Mouse (Mus musculus) lung, postnatal 0 days (tissue): ENCODE measurements at regions not wholly inside any gene's neighbourhood (a gene's known extent, or its start where the extent isn't known, plus 50 kb on each side); places are given as distances from the start of the nearest gene placed in this dataset.
"Not testable (repeated sequence)": the region's sequence is repeated elsewhere in the genome, so short reads cannot be mapped to it uniquely, and the experiment has no call there.

Experiments
- ATAC-seq: fragments of 200-750 bp; cut with Nextera tagmentation; 2 replicates; pipeline ENCODE4 v1.8.0; 2017; ENCODE audit warnings: moderate library complexity
- DNase-seq: peaks from one replicate; pipeline ENCODE4 v3.0.0-alpha.2; 2016; ENCODE audit warnings: low spot score
- H3K27ac ChIP-seq: fragments of 300-500 bp; sonication (generic); 2 replicates; pipeline ENCODE4 v1.5.1; 2014; ENCODE audit warnings: antibody characterized with exemption, mild to moderate bottlenecking, low read length, mixed read lengths
- H3K27me3 ChIP-seq: fragments of 300-500 bp; sonication (generic); replicated peaks from 2 replicates; pipeline ENCODE4 v1.6.1; 2014; ENCODE audit warnings: low read length, mixed read lengths; ENCODE audit not compliant: insufficient read depth
- H3K36me3 ChIP-seq: fragments of 300-500 bp; sonication (generic); 2 replicates; pipeline ENCODE4 v1.6.1; 2014; ENCODE audit warnings: low read length, mixed read lengths; ENCODE audit not compliant: insufficient read depth
- H3K4me1 ChIP-seq: fragments of 300-500 bp; sonication (generic); 2 replicates; pipeline ENCODE4 v1.6.1; 2014; ENCODE audit warnings: antibody characterized with exemption, low read depth, low read length, mixed read lengths; ENCODE audit not compliant: insufficient read depth
- H3K4me2 ChIP-seq: fragments of 300-500 bp; sonication (generic); replicated peaks from 2 replicates; pipeline ENCODE4 v1.6.1; 2014; ENCODE audit warnings: low read depth, mild to moderate bottlenecking, low read length, moderate library complexity, mixed read lengths
- H3K4me3 ChIP-seq: fragments of 300-500 bp; sonication (generic); 2 replicates; pipeline ENCODE4 v1.5.1; 2014; ENCODE audit warnings: low read depth, low read length
- H3K9ac ChIP-seq: fragments of 300-500 bp; sonication (generic); replicated peaks from 2 replicates; pipeline ENCODE4 v1.6.1; 2014; ENCODE audit warnings: low read depth, mild to moderate bottlenecking
- H3K9me3 ChIP-seq: fragments of 300-500 bp; sonication (generic); 2 replicates; pipeline ENCODE4 v1.6.1; 2016; ENCODE audit warnings: low read length, mixed read lengths
- CTCF ChIP-seq: IDR thresholded peaks from 2 replicates; pipeline ENCODE4 v1.5.1; 2016; ENCODE audit warnings: antibody characterized with exemption, mild to moderate bottlenecking
- EP300 ChIP-seq: IDR thresholded peaks from 2 replicates; pipeline ENCODE4 v1.6.1; 2016; ENCODE audit warnings: antibody characterized with exemption, mild to moderate bottlenecking, control low read depth
- WGBS: fragments of 180-500 bp; shearing (Covaris S2); extraction: QIAGEN DNeasy Blood & Tissue Kit; methylation state at CpG from one replicate; pipeline ENCODE4 v1.1.7; 2014; 5-methylcytosine and 5-hydroxymethylcytosine counted together

- WGBS = 69% methylated on average over 6 of the region's 6 CpGs
- TF ChIP-seq EP300 = no peak
- H3K36me3 ChIP-seq = no peaks in the 10 kb centered on the region
- no peak overlapping the region for H3K9ac ChIP-seq
- H3K27ac ChIP-seq = peak overlapping the region; percentile 26; the same call in 1 of the 2 replicates
- no peaks in the 10 kb centered on the region for H3K27me3 ChIP-seq
- DNase-seq (peak; percentile 50), ATAC-seq (peak; percentile 58)
- no peak overlapping the region for H3K4me3 ChIP-seq
- no peaks in the 10 kb centered on the region for H3K4me1 ChIP-seq
- H3K9me3 ChIP-seq = no peaks in the 10 kb centered on the region
- no peak overlapping the region for H3K4me2 ChIP-seq
These were observed 272.3 kb upstream of the Hand2 start for GRCm38 (mm10) chr8:57048490-57048889.

GRCm38 (mm10) chr8:57048909-57049308 lies 271.9 kb upstream of the Hand2 start:
- H3K36me3 ChIP-seq = no peaks in the 10 kb centered on the region
- 53% methylated on average over 3 of the region's 3 CpGs for WGBS
- DNase-seq (peak; percentile 80), ATAC-seq (peak; percentile 86)
- H3K4me1 ChIP-seq = no peaks in the 10 kb centered on the region
- TF ChIP-seq CTCF (no peak), EP300 (peak; percentile 93)
- peak overlapping the region; percentile 3; the same call in 1 of the 2 replicates for H3K27ac ChIP-seq
- H3K4me2 ChIP-seq = no peak overlapping the region
- H3K9ac ChIP-seq = no peak overlapping the region
- no peak overlapping the region for H3K4me3 ChIP-seq
- no peaks in the 10 kb centered on the region for H3K27me3 ChIP-seq
- no peaks in the 10 kb centered on the region for H3K9me3 ChIP-seq

- Histone ChIP-seq H3K27ac (no peak overlapping the region), H3K4me1 (no peaks in the 10 kb centered on the region), H3K4me2 (no peak overlapping the region), H3K36me3 (no peaks in the 10 kb centered on the region), H3K9me3 (no peaks in the 10 kb centered on the region), H3K27me3 (no peaks in the 10 kb centered on the region), H3K9ac (no peak overlapping the region), H3K4me3 (no peak overlapping the region)
- DNase-seq (peak; percentile 36), ATAC-seq (no peak)
- TF ChIP-seq EP300 (no peak), CTCF (no peak)
- 55% methylated on average over 4 of the region's 4 CpGs for WGBS
These were observed 268.1 kb upstream of the Hand2 start for GRCm38 (mm10) chr8:57052661-57053060.

GRCm38 (mm10) chr8:57076995-57077394 lies 243.8 kb upstream of the Hand2 start:
- Histone ChIP-seq H3K27ac (no peak overlapping the region), H3K27me3 (no peaks in the 10 kb centered on the region), H3K9me3 (no peaks in the 10 kb centered on the region), H3K4me2 (no peak overlapping the region), H3K36me3 (no peaks in the 10 kb centered on the region), H3K4me1 (no peaks in the 10 kb centered on the region), H3K9ac (no peak overlapping the region), H3K4me3 (no peak overlapping the region)
- WGBS = 90% methylated on average over 8 of the region's 8 CpGs
- TF ChIP-seq CTCF (no peak), EP300 (no peak)
- ATAC-seq (no peak), DNase-seq (no peak)

GRCm38 (mm10) chr8:57086811-57087210 lies 234.0 kb upstream of the Hand2 start:
- Histone ChIP-seq H3K9me3 (no peaks in the 10 kb centered on the region), H3K4me3 (no peak overlapping the region), H3K27ac (no peak overlapping the region), H3K9ac (no peak overlapping the region), H3K4me2 (no peak overlapping the region), H3K27me3 (no peaks in the 10 kb centered on the region), H3K36me3 (no peaks in the 10 kb centered on the region), H3K4me1 (no peaks in the 10 kb centered on the region)
- DNase-seq (peak; percentile 54), ATAC-seq (no peak; the same call in 1 of the 2 replicates)
- 67% methylated on average over 3 of the region's 3 CpGs for WGBS
- no peak for TF ChIP-seq CTCF
- peak; percentile 71 for TF ChIP-seq EP300

GRCm38 (mm10) chr8:57092403-57092802 lies 228.4 kb upstream of the Hand2 start:
- Histone ChIP-seq H3K4me3 (no peak overlapping the region), H3K9me3 (no peaks in the 10 kb centered on the region), H3K4me1 (no peaks in the 10 kb centered on the region), H3K9ac (no peak overlapping the region), H3K4me2 (no peak overlapping the region), H3K36me3 (no peaks in the 10 kb centered on the region), H3K27ac (no peak overlapping the region), H3K27me3 (no peaks in the 10 kb centered on the region)
- no peak for DNase-seq
- no peak for ATAC-seq
- TF ChIP-seq EP300 (no peak), CTCF (no peak)
- 83% methylated on average over 4 of the region's 4 CpGs for WGBS

- no peaks in the 10 kb centered on the region for H3K4me1 ChIP-seq
- no peak overlapping the region for H3K27ac ChIP-seq
- H3K9ac ChIP-seq = no peak overlapping the region
- H3K36me3 ChIP-seq = no peaks in the 10 kb centered on the region
- DNase-seq = no peak
- TF ChIP-seq CTCF (no peak), EP300 (no peak)
- ATAC-seq = no peak
- H3K27me3 ChIP-seq = no peaks in the 10 kb centered on the region
- H3K9me3 ChIP-seq = no peaks in the 10 kb centered on the region
- 30% methylated on average over 2 of the region's 2 CpGs for WGBS
- H3K4me3 ChIP-seq = no peak overlapping the region
- no peak overlapping the region for H3K4me2 ChIP-seq
These were observed 225.6 kb upstream of the Hand2 start for GRCm38 (mm10) chr8:57095169-57095568.

- H3K4me1 ChIP-seq, H3K36me3 ChIP-seq, H3K9ac ChIP-seq, H3K4me3 ChIP-seq, H3K4me2 ChIP-seq, H3K27ac ChIP-seq, H3K9me3 ChIP-seq, H3K27me3 ChIP-seq, DNase-seq: not testable (repeated sequence)
- WGBS = 44% methylated on average over 2 of the region's 6 CpGs
- peak; percentile 73 for ATAC-seq
These were observed 209.9 kb upstream of the Hand2 start for GRCm38 (mm10) chr8:57110765-57111402.
